In genomic region chr4:82176723-82177122, GRCm38 (mm10) we compare ENCODE assay signal across 22 mouse cellular contexts.
DNase-seq lines count a peak whose midpoint lies in the region; ATAC-seq and TF ChIP-seq lines count a peak whose summit lies in the region.
"Had no signal": no experiment of that assay in that cellular context is flagged by ENCODE, and none has a peak within 500 bp of the region (broad histone marks: within the 10 kb centered on the region; RNA-seq: fewer than 3 reads in every experiment).

No protein-coding gene starts in this region.

- H3K36me3 ChIP-seq in limb, embryonic 13.5 days, result no peaks in the 10 kb centered on the region
- H3K36me3 ChIP-seq in limb, embryonic 10.5 days, result no peaks in the 10 kb centered on the region
- no peaks in the 10 kb centered on the region for H3K36me3 ChIP-seq in limb, embryonic 14.5 days (ENCODE audit: control insufficient read depth, insufficient read depth, low read length)
- no peaks in the 10 kb centered on the region for H3K36me3 ChIP-seq in limb, embryonic 15.5 days
- H3K36me3 ChIP-seq: G1E had no signal

- no peak overlapping the region for H3K9ac ChIP-seq in limb, embryonic 13.5 days
- H3K9ac ChIP-seq in limb, embryonic 14.5 days (ENCODE audit: low read depth, low read length, severe bottlenecking), result no peak overlapping the region
- H3K9ac ChIP-seq in limb, embryonic 15.5 days, result no peak overlapping the region

- no peak overlapping the region for H3K4me2 ChIP-seq in limb, embryonic 13.5 days (replicated peaks)
- H3K4me2 ChIP-seq in limb, embryonic 14.5 days (replicated peaks; ENCODE audit: low read depth, low read length, severe bottlenecking), result no peak overlapping the region
- H3K4me2 ChIP-seq in limb, embryonic 15.5 days, result no peak overlapping the region

- H3K27ac ChIP-seq in limb, embryonic 13.5 days, result peak overlapping the region; percentile 65; the same call in 1 of the 2 replicates
- no peak overlapping the region for H3K27ac ChIP-seq in limb, embryonic 10.5 days
- no peak overlapping the region for H3K27ac ChIP-seq in limb, embryonic 14.5 days (replicated peaks; ENCODE audit: low read depth, low read length)
- H3K27ac ChIP-seq in limb, embryonic 15.5 days, result peak overlapping the region; percentile 67

- H3K27me3 ChIP-seq in limb, embryonic 13.5 days, result no peaks in the 10 kb centered on the region
- no peaks in the 10 kb centered on the region for H3K27me3 ChIP-seq in limb, embryonic 10.5 days (ENCODE audit: low read depth, poor library complexity, severe bottlenecking)
- H3K27me3 ChIP-seq in limb, embryonic 14.5 days (ENCODE audit: control insufficient read depth, insufficient read depth, low read length), result no peaks in the 10 kb centered on the region
- no peaks in the 10 kb centered on the region for H3K27me3 ChIP-seq in limb, embryonic 15.5 days
- H3K27me3 ChIP-seq: CH12.LX, Patski had no signal

- no peak overlapping the region for H3K4me3 ChIP-seq in limb, embryonic 13.5 days
- no peak overlapping the region for H3K4me3 ChIP-seq in limb, embryonic 10.5 days
- H3K4me3 ChIP-seq in limb, embryonic 14.5 days (replicated peaks; ENCODE audit: low read length), result no peak overlapping the region
- H3K4me3 ChIP-seq in limb, embryonic 15.5 days, result no peak overlapping the region

- no peak for DNase-seq in limb, embryonic 10.5 days (ENCODE audit: low spot score)
- DNase-seq in limb, embryonic 14.5 days (ENCODE audit: low spot score), result peak; percentile 63
- DNase-seq in cerebellum, adult 9-11 months, result no peak
- no peak for DNase-seq in MN1 (ENCODE audit: low spot score)
- DNase-seq: adrenal gland, adult 2 months; adrenal gland, adult 8-10 months; adrenal gland, postnatal 10 days; adrenal gland, postnatal 14 days; adrenal gland, postnatal 25 days; adrenal gland, postnatal 36 days; B cell, adult 2 months; cerebellum, adult 11 months; cerebellum, adult 11-12 months; cerebellum, adult 18-20 months; cerebellum, adult 2 months had no signal

- no peaks in the 10 kb centered on the region for H3K9me3 ChIP-seq in limb, embryonic 13.5 days
- H3K9me3 ChIP-seq in limb, embryonic 10.5 days (replicated peaks), result no peaks in the 10 kb centered on the region
- no peaks in the 10 kb centered on the region for H3K9me3 ChIP-seq in limb, embryonic 14.5 days (ENCODE audit: control insufficient read depth, low read length)
- H3K9me3 ChIP-seq in limb, embryonic 15.5 days, result no peaks in the 10 kb centered on the region

- peaks cover 34% of the 10 kb centered on the region for H3K4me1 ChIP-seq in limb, embryonic 13.5 days
- H3K4me1 ChIP-seq in limb, embryonic 10.5 days, result peaks cover 9% of the 10 kb centered on the region; the same call in 1 of the 2 replicates
- H3K4me1 ChIP-seq in limb, embryonic 14.5 days (ENCODE audit: control insufficient read depth, insufficient read depth, low read length), result peaks cover 24% of the 10 kb centered on the region
- peaks cover 25% of the 10 kb centered on the region for H3K4me1 ChIP-seq in limb, embryonic 15.5 days

- peak; percentile 42; the same call in 1 of the 2 replicates for ATAC-seq in limb, embryonic 13.5 days (ENCODE audit: low FRiP score, low read depth)
- peak; percentile 65 for ATAC-seq in limb, embryonic 14.5 days (ENCODE audit: low FRiP score, low read depth)
- ATAC-seq in limb, embryonic 15.5 days (ENCODE audit: insufficient number of reproducible peaks, low FRiP score, low TSS enrichment, low read depth), result no peak
- ATAC-seq: activated CD4-positive, CD25-positive, alpha-beta regulatory T cell, adult 4 months; CD4-positive, CD25-positive, alpha-beta regulatory T cell, adult 4 months; Patski had no signal

- 73% methylated on average over 8 of the region's 8 CpGs for WGBS in limb, embryonic 13.5 days
- WGBS in limb, embryonic 10.5 days, result 92% methylated on average over 8 of the region's 8 CpGs
- WGBS in limb, embryonic 14.5 days, result 55% methylated on average over 8 of the region's 8 CpGs
- WGBS in limb, embryonic 15.5 days, result 69% methylated on average over 8 of the region's 8 CpGs

- no peak for TF ChIP-seq POLR2A in limb, embryonic 14.5 days (IDR thresholded peaks at IDR 0.05; ENCODE audit: borderline replicate concordance, extremely low read depth, insufficient read depth, insufficient read length)

Comparison
In these comparisons a context has a peak if more than half of its experiments do, and no peak if none do; other contexts are left out.
1. H3K27ac ChIP-seq: peak in limb, embryonic 13.5 days (single experiment) and limb, embryonic 15.5 days (single experiment); none in limb, embryonic 10.5 days (single experiment) and limb, embryonic 14.5 days (single experiment).